ENCODE assay signal across 16 mouse cellular contexts in the genomic region with DNA sequence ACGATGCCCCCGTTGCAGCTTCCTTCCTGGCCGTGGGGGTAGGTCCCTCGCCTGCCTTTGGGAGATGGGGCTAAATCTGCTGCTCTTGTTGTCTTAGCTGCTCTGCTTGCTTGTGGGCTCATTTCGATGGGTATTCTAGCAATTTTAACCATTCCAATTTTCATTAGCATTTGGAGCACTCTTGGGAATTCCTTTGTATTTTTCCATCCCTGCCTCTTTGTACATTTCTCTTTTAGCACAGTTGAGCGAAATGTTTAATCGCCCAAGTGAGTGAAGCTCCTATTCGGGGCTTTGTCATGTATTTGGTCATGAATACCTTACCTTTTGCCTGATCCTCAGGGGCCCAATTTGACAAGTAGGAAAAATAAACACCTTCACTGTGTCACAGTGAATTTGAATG.
"Had no signal": no experiment of that assay in that cellular context is flagged by ENCODE, and none has a peak within 500 bp of the region (broad histone marks: within the 10 kb centered on the region; RNA-seq: fewer than 3 reads in every experiment).

No protein-coding gene starts in this region.

- H3K36me3 ChIP-seq: neural tube, embryonic 13.5 days; neural tube, embryonic 15.5 days; stomach, embryonic 15.5 days had no signal

- H3K4me1 ChIP-seq: neural tube, embryonic 13.5 days; stomach, embryonic 15.5 days had no signal

- H3K9me3 ChIP-seq: neural tube, embryonic 13.5 days; neural tube, embryonic 15.5 days; stomach, embryonic 15.5 days had no signal

- H3K4me3 ChIP-seq: neural tube, embryonic 13.5 days; neural tube, embryonic 15.5 days; stomach, embryonic 15.5 days had no signal

- H3K9ac ChIP-seq: neural tube, embryonic 13.5 days; neural tube, embryonic 15.5 days; stomach, embryonic 15.5 days had no signal

- DNase-seq: retina, postnatal 1 day; right cerebral cortex, adult 18-20 months; right cerebral cortex, postnatal 14 days; right cerebral cortex, postnatal 25 days; right cerebral cortex, postnatal 4 days; spleen, adult 18-20 months; thymus, adult 18-20 months; thymus, adult 2 months; thymus, postnatal 14 days; thymus, postnatal 25 days; thymus, postnatal 36 days; thymus, postnatal 4 days had no signal

- H3K27me3 ChIP-seq: neural tube, embryonic 13.5 days; neural tube, embryonic 15.5 days; stomach, embryonic 15.5 days had no signal

- H3K4me2 ChIP-seq: neural tube, embryonic 13.5 days; neural tube, embryonic 15.5 days; stomach, embryonic 15.5 days had no signal

- H3K27ac ChIP-seq: neural tube, embryonic 13.5 days; neural tube, embryonic 15.5 days; stomach, embryonic 15.5 days; stomach, postnatal 0 days had no signal
